Mouse (Mus musculus): ENCODE measurements around the gene Irak2.
"Not testable (repeated sequence)": the region's sequence is repeated elsewhere in the genome, so short reads cannot be mapped to it uniquely, and the experiment has no call there.

The Irak2 gene

GRCm38 (mm10) chr6:113695766-113696355 is 57.6 kb downstream of the Irak2 start:
- peak in 1 of 2 experiments; percentile 67 for DNase-seq (ENCODE audit: inconsistent age in 2 of 2, low spot score in 1 of 2)

GRCm38 (mm10) chr6:113696582-113697221 is 58.4 kb downstream of the Irak2 start, which contains the start of gene Tatdn2:
TSS of gene Tatdn2 (plus strand) at chr6:113697050.
- peak; percentile 98 to 99 for DNase-seq (ENCODE audit: inconsistent age in 2 of 2, low spot score in 1 of 2)

GRCm38 (mm10) chr6:113697222-113698205 is 59.2 kb downstream of the Irak2 start:
- peak; percentile 67 to 83 for DNase-seq (ENCODE audit: inconsistent age in 2 of 2, low spot score in 1 of 2)

- no peak for DNase-seq (ENCODE audit: inconsistent age in 2 of 2, low spot score in 1 of 2)
Observed at GRCm38 (mm10) chr6:113712718-113713117, 74.5 kb downstream of the Irak2 start.

- DNase-seq (ENCODE audit: inconsistent age in 2 of 2, low spot score in 1 of 2), result not testable (repeated sequence)
Observed at GRCm38 (mm10) chr6:113713389-113713788, 75.1 kb downstream of the Irak2 start.

GRCm38 (mm10) chr6:113714276-113714675 is 76.0 kb downstream of the Irak2 start:
- no peak for DNase-seq (ENCODE audit: inconsistent age in 2 of 2, low spot score in 1 of 2)

- DNase-seq (ENCODE audit: inconsistent age in 2 of 2, low spot score in 1 of 2), result no peak
Observed at GRCm38 (mm10) chr6:113714797-113715196, 76.5 kb downstream of the Irak2 start.

- DNase-seq (ENCODE audit: inconsistent age in 2 of 2, low spot score in 1 of 2), result peak in 1 of 2 experiments; percentile 68
Observed at GRCm38 (mm10) chr6:113717541-113717940, 79.3 kb downstream of the Irak2 start.

GRCm38 (mm10) chr6:113719878-113720277 is 81.6 kb downstream of the Irak2 start, which contains the start of gene Ghrl:
TSS of gene Ghrl (minus strand) at chr6:113719880.
- DNase-seq (ENCODE audit: inconsistent age in 2 of 2, low spot score in 1 of 2), result no peak

GRCm38 (mm10) chr6:113721061-113721460 is 82.8 kb downstream of the Irak2 start:
- no peak for DNase-seq (ENCODE audit: inconsistent age in 2 of 2, low spot score in 1 of 2)

GRCm38 (mm10) chr6:113728181-113728580 is 89.9 kb downstream of the Irak2 start:
- DNase-seq (ENCODE audit: inconsistent age in 2 of 2, low spot score in 1 of 2), result no peak

GRCm38 (mm10) chr6:113731296-113731695 is 93.0 kb downstream of the Irak2 start:
- no peak for DNase-seq (ENCODE audit: inconsistent age in 2 of 2, low spot score in 1 of 2)

- no peak for DNase-seq (ENCODE audit: inconsistent age in 2 of 2, low spot score in 1 of 2)
Observed at GRCm38 (mm10) chr6:113737318-113738046, 99.2 kb downstream of the Irak2 start.

- peak; percentile 87 to 95 for DNase-seq (ENCODE audit: inconsistent age in 2 of 2, low spot score in 1 of 2)
Observed at GRCm38 (mm10) chr6:113740236-113741217, 102.3 kb downstream of the Irak2 start, which contains the start of gene Sec13. TSS of gene Sec13 (minus strand) at chr6:113740743.

GRCm38 (mm10) chr6:113741425-113741824 is 103.2 kb downstream of the Irak2 start:
- DNase-seq (ENCODE audit: inconsistent age in 2 of 2, low spot score in 1 of 2), result no peak

- DNase-seq (ENCODE audit: inconsistent age in 2 of 2, low spot score in 1 of 2), result no peak
Observed at GRCm38 (mm10) chr6:113742321-113742720, 104.1 kb downstream of the Irak2 start.

- no peak for DNase-seq (ENCODE audit: inconsistent age in 2 of 2, low spot score in 1 of 2)
Observed at GRCm38 (mm10) chr6:113743111-113743510, 104.8 kb downstream of the Irak2 start.

Measured in adrenal gland, adult (tissue).